In genomic region chr6:3341479-3341878, GRCm38 (mm10) we compare ENCODE assay signal across 12 mouse cellular contexts. TPM values are rescaled to one million over a fixed set of nuclear protein-coding genes. Genes with fewer than 3 reads are reported as not detected.
DNase-seq lines count a peak whose midpoint lies in the region; ATAC-seq and TF ChIP-seq lines count a peak whose summit lies in the region.
"Had no signal": no experiment of that assay in that cellular context is flagged by ENCODE, and none has a peak within 500 bp of the region (broad histone marks: within the 10 kb centered on the region; RNA-seq: fewer than 3 reads in every experiment).

No protein-coding gene starts in this region.

- H3K27me3 ChIP-seq in heart, postnatal 0 days (ENCODE audit: control insufficient read depth, insufficient read depth, low read length) = no peaks in the 10 kb centered on the region
- no peaks in the 10 kb centered on the region for H3K27me3 ChIP-seq in forebrain, embryonic 14.5 days (replicated peaks; ENCODE audit: control insufficient read depth, insufficient read depth, low read length)
- H3K27me3 ChIP-seq in limb, embryonic 15.5 days = no peaks in the 10 kb centered on the region
- H3K27me3 ChIP-seq: CH12.LX had no signal

- H3K4me3 ChIP-seq in heart, postnatal 0 days (ENCODE audit: low read depth, low read length) = no peak overlapping the region
- H3K4me3 ChIP-seq in forebrain, embryonic 14.5 days (ENCODE audit: low read depth, low read length) = no peak overlapping the region
- no peak overlapping the region for H3K4me3 ChIP-seq in limb, embryonic 15.5 days

- peak overlapping the region; percentile 45 for H3K4me2 ChIP-seq in heart, postnatal 0 days (ENCODE audit: low read depth, low read length)
- H3K4me2 ChIP-seq in forebrain, embryonic 14.5 days (ENCODE audit: low read length) = peak overlapping the region; percentile 37; the same call in 1 of the 2 replicates
- H3K4me2 ChIP-seq in limb, embryonic 15.5 days = peak overlapping the region; percentile 36; the same call in 1 of the 2 replicates

- WGBS in heart, postnatal 0 days = 44% methylated on average over 5 of the region's 5 CpGs
- WGBS in forebrain, embryonic 14.5 days = 52% methylated on average over 5 of the region's 5 CpGs
- WGBS in limb, embryonic 15.5 days = 51% methylated on average over 5 of the region's 5 CpGs

- DNase-seq in heart, postnatal 0 days (ENCODE audit: low spot score) = no peak
- no peak for DNase-seq in heart, adult 9 months (ENCODE audit: low spot score in 2 of 2)
- DNase-seq in CD4-positive helper T cell, adult 2 months (ENCODE audit: low read depth, low spot score) = peak; percentile 26
- no peak for DNase-seq in forebrain, embryonic 14.5 days (ENCODE audit: low spot score)
- DNase-seq in cerebellum, postnatal 4 days (ENCODE audit: low spot score in 2 of 2) = no peak
- DNase-seq: cerebellum, postnatal 14 days; liver had no signal

- no peak for ATAC-seq in heart, postnatal 0 days (ENCODE audit: insufficient read depth, low read depth)
- ATAC-seq in forebrain, embryonic 14.5 days = 0 out of 2 replicates have a peak, but pooled peaks have one; percentile 12
- ATAC-seq in limb, embryonic 15.5 days (ENCODE audit: insufficient number of reproducible peaks, low FRiP score, low TSS enrichment, low read depth) = no peak
- ATAC-seq in megakaryocyte progenitor cell, adult 5-6 weeks (replicated peaks; ENCODE audit: poor library complexity) = no peak

- peaks cover 4% of the 10 kb centered on the region; the same call in 1 of the 2 replicates for H3K4me1 ChIP-seq in heart, postnatal 0 days (ENCODE audit: control insufficient read depth, insufficient read depth)
- H3K4me1 ChIP-seq in forebrain, embryonic 14.5 days (ENCODE audit: control insufficient read depth, insufficient read depth, low read length) = no peaks in the 10 kb centered on the region
- H3K4me1 ChIP-seq in limb, embryonic 15.5 days = no peaks in the 10 kb centered on the region
- H3K4me1 ChIP-seq: heart, embryonic 10.5 days had no signal

- no peak for TF ChIP-seq CTCF in heart, postnatal 0 days (IDR thresholded peaks at IDR 0.05; ENCODE audit: low read depth)

- H3K9me3 ChIP-seq in heart, postnatal 0 days (replicated peaks; ENCODE audit: control insufficient read depth, low read length) = no peaks in the 10 kb centered on the region
- no peaks in the 10 kb centered on the region for H3K9me3 ChIP-seq in forebrain, embryonic 14.5 days (replicated peaks; ENCODE audit: control insufficient read depth, low read length)
- no peaks in the 10 kb centered on the region for H3K9me3 ChIP-seq in limb, embryonic 15.5 days

- H3K36me3 ChIP-seq in heart, postnatal 0 days (replicated peaks; ENCODE audit: control insufficient read depth, insufficient read depth, low read length) = no peaks in the 10 kb centered on the region
- H3K36me3 ChIP-seq in forebrain, embryonic 14.5 days (ENCODE audit: control insufficient read depth, insufficient read depth, low read length) = no peaks in the 10 kb centered on the region
- no peaks in the 10 kb centered on the region for H3K36me3 ChIP-seq in limb, embryonic 15.5 days
- H3K36me3 ChIP-seq: heart, embryonic 10.5 days had no signal

- no peak overlapping the region for H3K9ac ChIP-seq in heart, postnatal 0 days (replicated peaks; ENCODE audit: low read depth, low read length)
- no peak overlapping the region for H3K9ac ChIP-seq in forebrain, embryonic 14.5 days (ENCODE audit: low read length)
- no peak overlapping the region for H3K9ac ChIP-seq in limb, embryonic 15.5 days

- TF ChIP-seq EP300 in heart, postnatal 0 days (IDR thresholded peaks at IDR 0.05; ENCODE audit: low read depth) = no peak

- H3K27ac ChIP-seq in heart, postnatal 0 days (ENCODE audit: low read depth) = no peak overlapping the region
- H3K27ac ChIP-seq in forebrain, embryonic 14.5 days (ENCODE audit: low read depth, low read length) = no peak overlapping the region
- H3K27ac ChIP-seq in limb, embryonic 15.5 days = no peak overlapping the region
- H3K27ac ChIP-seq: heart, embryonic 10.5 days; layer of hippocampus, adult 2 months had no signal

RNA-seq across cellular contexts. Expression of gene Samd9l, which starts 57.9 kb away (rescaled TPM):
- 4.4 and 44.3 TPM in 2 replicates for total RNA-seq in heart, postnatal 0 days (2014; rRNA removed; ENCODE audit: low replicate concordance)
- 2.9 and 3.1 TPM in 2 replicates for polyA plus RNA-seq in heart, postnatal 0 days (2015; fragmentation: Nextera tagmentation; extraction: Ambion mirVana)
- 0.85 and 1.3 TPM in 2 replicates for polyA plus RNA-seq in forebrain, embryonic 14.5 days (2014; fragmentation: Nextera tagmentation; extraction: Ambion mirVana)
- polyA plus RNA-seq in limb, embryonic 15.5 days (2015; fragmentation: Nextera tagmentation; extraction: Ambion mirVana) = 3.0 and 3.2 TPM in 2 replicates
- total RNA-seq in megakaryocyte progenitor cell, adult 5-6 weeks (2015) = 14.3 and 16.2 TPM in 2 replicates
- 15.4 and 16.6 TPM in 2 replicates for total RNA-seq in megakaryocyte progenitor cell, adult 5-6 weeks (2017)
